Mouse (Mus musculus): ENCODE data around the gene Rorb.

Gene Rorb

GRCm38 (mm10) chr19:19033974-19034373 is 77.0 kb downstream of the Rorb start:
- DNase-seq (ENCODE audit: low read depth in 1 of 2, low spot score in 2 of 2), result no peak

- no peak for DNase-seq (ENCODE audit: low read depth in 1 of 2, low spot score in 2 of 2)
Observed at GRCm38 (mm10) chr19:19005144-19005543, 105.9 kb downstream of the Rorb start.

GRCm38 (mm10) chr19:19004023-19004656 is 106.9 kb downstream of the Rorb start:
- no peak for DNase-seq (ENCODE audit: low read depth in 1 of 2, low spot score in 2 of 2)

GRCm38 (mm10) chr19:18998966-18999365 is 112.0 kb downstream of the Rorb start:
- DNase-seq (ENCODE audit: low read depth in 1 of 2, low spot score in 2 of 2), result no peak

- DNase-seq (ENCODE audit: low read depth in 1 of 2, low spot score in 2 of 2), result no peak
Observed at GRCm38 (mm10) chr19:18997711-18998110, 113.3 kb downstream of the Rorb start.

- no peak for DNase-seq (ENCODE audit: low read depth in 1 of 2, low spot score in 2 of 2)
Observed at GRCm38 (mm10) chr19:18979996-18980395, 131.0 kb downstream of the Rorb start.

- DNase-seq (ENCODE audit: low read depth in 1 of 2, low spot score in 2 of 2), result no peak
Observed at GRCm38 (mm10) chr19:18974796-18975660, 136.0 kb downstream of the Rorb start.

GRCm38 (mm10) chr19:18969386-18969785 is 141.6 kb downstream of the Rorb start:
- no peak for DNase-seq (ENCODE audit: low read depth in 1 of 2, low spot score in 2 of 2)

- DNase-seq (ENCODE audit: low read depth in 1 of 2, low spot score in 2 of 2), result no peak
Observed at GRCm38 (mm10) chr19:18967307-18967706, 143.7 kb downstream of the Rorb start.

- no peak for DNase-seq (ENCODE audit: low read depth in 1 of 2, low spot score in 2 of 2)
Observed at GRCm38 (mm10) chr19:18959862-18960261, 151.1 kb downstream of the Rorb start.

GRCm38 (mm10) chr19:18952806-18953205 is 158.2 kb downstream of the Rorb start:
- no peak for DNase-seq (ENCODE audit: low read depth in 1 of 2, low spot score in 2 of 2)

GRCm38 (mm10) chr19:18947193-18947592 is 163.8 kb downstream of the Rorb start:
- DNase-seq (ENCODE audit: low read depth in 1 of 2, low spot score in 2 of 2), result no peak

GRCm38 (mm10) chr19:18945265-18945664 is 165.7 kb downstream of the Rorb start:
- DNase-seq (ENCODE audit: low read depth in 1 of 2, low spot score in 2 of 2), result no peak

- no peak for DNase-seq (ENCODE audit: low read depth in 1 of 2, low spot score in 2 of 2)
Observed at GRCm38 (mm10) chr19:18941391-18941790, 169.6 kb downstream of the Rorb start.

- no peak for DNase-seq (ENCODE audit: low read depth in 1 of 2, low spot score in 2 of 2)
Observed at GRCm38 (mm10) chr19:18911755-18912340, 199.1 kb downstream of the Rorb start.

- no peak for DNase-seq (ENCODE audit: low read depth in 1 of 2, low spot score in 2 of 2)
Observed at GRCm38 (mm10) chr19:18909641-18910040, 201.4 kb downstream of the Rorb start.

GRCm38 (mm10) chr19:18905511-18905910 is 205.5 kb downstream of the Rorb start:
- no peak for DNase-seq (ENCODE audit: low read depth in 1 of 2, low spot score in 2 of 2)

GRCm38 (mm10) chr19:18902694-18903067 is 208.3 kb downstream of the Rorb start:
- DNase-seq (ENCODE audit: low read depth in 1 of 2, low spot score in 2 of 2), result no peak

GRCm38 (mm10) chr19:18902041-18902693 is 208.8 kb downstream of the Rorb start:
- DNase-seq (ENCODE audit: low read depth in 1 of 2, low spot score in 2 of 2), result no peak

- no peak for DNase-seq (ENCODE audit: low read depth in 1 of 2, low spot score in 2 of 2)
Observed at GRCm38 (mm10) chr19:18898238-18898637, 212.8 kb downstream of the Rorb start.

GRCm38 (mm10) chr19:18890216-18890615 is 220.8 kb downstream of the Rorb start:
- DNase-seq (ENCODE audit: low read depth in 1 of 2, low spot score in 2 of 2), result no peak

- DNase-seq (ENCODE audit: low read depth in 1 of 2, low spot score in 2 of 2), result no peak
Observed at GRCm38 (mm10) chr19:18889632-18890031, 221.4 kb downstream of the Rorb start.
